Mouse (Mus musculus) hindbrain, postnatal 0 days (tissue): ENCODE results near the gene Gga3. TPM values are rescaled to one million over a fixed set of nuclear protein-coding genes. Genes with fewer than 3 reads are reported as not detected.

Experiments
- ATAC-seq: fragments of 200-750 bp; cut with Nextera tagmentation; 2 replicates; pipeline ENCODE4 v1.8.0; 2017; ENCODE audit warnings: mild to moderate bottlenecking, moderate TSS enrichment, moderate library complexity
- DNase-seq: peaks from one replicate; pipeline ENCODE4 v3.0.0-alpha.2; 2015; ENCODE audit warnings: low spot score
- H3K27ac ChIP-seq: fragments of 300-500 bp; sonication (generic); 2 replicates; pipeline ENCODE4 v1.5.1; 2014; ENCODE audit warnings: mild to moderate bottlenecking
- H3K27me3 ChIP-seq: fragments of 300-500 bp; sonication (generic); 2 replicates; pipeline ENCODE4 v1.6.1; 2014; ENCODE audit warnings: low read length, mixed read lengths; ENCODE audit not compliant: insufficient read depth
- H3K36me3 ChIP-seq: fragments of 300-500 bp; sonication (generic); 2 replicates; pipeline ENCODE4 v1.6.1; 2014; ENCODE audit warnings: low read length, mixed read lengths; ENCODE audit not compliant: insufficient read depth
- H3K4me1 ChIP-seq: fragments of 300-500 bp; sonication (generic); 2 replicates; pipeline ENCODE4 v1.6.1; 2014; ENCODE audit warnings: antibody characterized with exemption, low read length, mixed read lengths; ENCODE audit not compliant: insufficient read depth
- H3K4me2 ChIP-seq: fragments of 300-500 bp; sonication (generic); 2 replicates; pipeline ENCODE4 v1.6.1; 2014; ENCODE audit warnings: low read depth, mild to moderate bottlenecking, low read length, moderate library complexity, mixed read lengths
- H3K4me3 ChIP-seq: fragments of 300-500 bp; sonication (generic); 2 replicates; pipeline ENCODE4 v1.5.1; 2014; ENCODE audit warnings: low read length
- H3K9ac ChIP-seq: fragments of 300-500 bp; sonication (generic); replicated peaks from 2 replicates; pipeline ENCODE4 v1.6.1; 2014; ENCODE audit warnings: mild to moderate bottlenecking, low read length, moderate library complexity, mixed read lengths
- H3K9me3 ChIP-seq: fragments of 300-500 bp; sonication (generic); 2 replicates; pipeline ENCODE4 v1.6.1; 2016; ENCODE audit warnings: low read length, mixed read lengths
- CTCF ChIP-seq: IDR thresholded peaks from 2 replicates; pipeline ENCODE4 v1.5.1; 2016; ENCODE audit warnings: antibody characterized with exemption, control low read depth, low read depth
- WGBS: fragments of 180-500 bp; shearing (Covaris S2); extraction: QIAGEN DNeasy Blood & Tissue Kit; methylation state at CpG from one replicate; pipeline ENCODE4 v1.1.7; 2014; 5-methylcytosine and 5-hydroxymethylcytosine counted together
- polyA plus RNA-seq: library from polyadenylated mRNA; unstranded; fragments of >200 nt; fragmentation: Nextera tagmentation; extraction: Ambion mirVana; gene quantifications from 2 replicates; pipeline ENCODE4 v1.2.1, GENCODE M21; 2015
- total RNA-seq: library from RNA; depleted of rRNA; stranded (reverse); fragments of >200 nt; gene quantifications from 2 replicates; pipeline ENCODE4 v1.2.3, GENCODE M21; 2014

The Gga3 gene
- total and polyA plus RNA-seq, 2 experiments from 2014 or later, result 16.9 to 38.2 TPM

DNA sequence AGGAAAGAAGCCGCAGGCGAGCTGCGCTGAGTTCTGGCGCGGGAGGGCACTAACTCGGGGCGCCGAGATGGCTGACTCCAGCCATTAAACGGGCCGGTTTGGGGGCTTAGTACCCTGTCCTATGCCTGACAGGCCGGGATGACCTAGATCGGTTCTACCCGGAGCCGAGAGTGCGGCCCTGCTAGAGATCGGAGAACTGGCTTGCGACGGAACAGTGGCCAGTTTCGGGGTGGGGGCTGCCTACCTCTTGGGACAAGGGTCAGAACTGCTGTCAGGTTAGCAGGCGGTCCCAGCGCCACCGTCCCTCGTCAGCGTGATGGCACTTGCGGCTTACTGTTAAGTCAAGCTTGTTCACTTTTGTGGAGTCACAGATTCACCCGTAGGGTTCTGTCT, 449 bp upstream of the Gga3 start:
- no peaks in the 10 kb centered on the region for H3K27me3 ChIP-seq
- peak overlapping the region; percentile 99 for H3K4me3 ChIP-seq
- H3K27ac ChIP-seq, result peak overlapping the region; percentile 95
- peak overlapping the region; percentile 96 for H3K4me2 ChIP-seq
- WGBS, result 0% methylated on average over 26 of the region's 26 CpGs
- H3K9me3 ChIP-seq, result no peaks in the 10 kb centered on the region
- peak; percentile 30; the same call in 1 of the 2 replicates for ATAC-seq
- H3K4me1 ChIP-seq, result peaks cover 17% of the 10 kb centered on the region
- no peak for TF ChIP-seq CTCF
- H3K36me3 ChIP-seq, result peaks cover 34% of the 10 kb centered on the region
- DNase-seq, result no peak
- peak overlapping the region; percentile 91 for H3K9ac ChIP-seq

DNA sequence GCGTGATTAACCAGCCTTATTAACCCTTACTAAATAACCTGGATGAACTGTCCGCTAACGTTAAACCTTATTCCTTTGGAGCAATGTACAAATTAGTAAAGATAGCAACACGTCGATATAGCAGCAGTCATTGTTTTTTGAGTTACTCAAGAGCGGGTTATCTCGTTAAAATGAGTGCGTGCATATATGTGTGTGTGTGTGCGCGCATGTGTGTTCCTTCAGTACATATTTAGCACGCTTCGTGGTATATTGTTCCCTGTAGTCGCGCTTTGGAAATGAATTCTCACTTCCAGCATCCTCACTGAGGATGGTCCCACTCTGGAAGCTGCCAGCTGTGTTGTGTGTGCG, 749 bp downstream of the Gga3 start:
- ATAC-seq (no peak), DNase-seq (no peak)
- H3K36me3 ChIP-seq, result peaks cover 25% of the 10 kb centered on the region; the same call in 1 of the 2 replicates

DNA sequence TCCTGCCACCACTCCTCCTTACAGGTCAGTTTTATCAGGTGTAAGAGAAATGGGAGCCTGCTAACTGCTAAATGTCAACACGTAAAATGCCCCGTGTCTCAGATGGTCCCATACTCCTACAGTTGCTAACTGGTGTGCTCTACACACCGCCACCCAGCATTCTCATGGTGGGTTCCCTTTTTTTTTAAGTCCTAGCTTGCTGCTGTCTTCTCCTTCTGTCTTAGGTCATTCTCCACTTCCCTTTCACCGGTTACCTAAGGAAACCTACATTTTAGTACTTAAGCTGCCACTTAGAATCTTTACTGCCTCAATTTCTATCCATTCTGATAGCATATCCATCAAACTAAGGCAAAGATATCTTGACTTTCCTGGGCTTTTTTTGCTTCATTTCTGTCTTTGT, 2.7 kb downstream of the Gga3 start:
- H3K9me3 ChIP-seq, result no peaks in the 10 kb centered on the region
- H3K27ac ChIP-seq, result no peak overlapping the region
- peaks cover 15% of the 10 kb centered on the region; the same call in 1 of the 2 replicates for H3K36me3 ChIP-seq
- H3K4me2 ChIP-seq, result no peak overlapping the region
- ATAC-seq (no peak), DNase-seq (no peak)
- no peak overlapping the region for H3K9ac ChIP-seq
- 92% methylated on average over 4 of the region's 4 CpGs for WGBS
- H3K4me3 ChIP-seq, result no peak overlapping the region
- H3K27me3 ChIP-seq, result no peaks in the 10 kb centered on the region
- H3K4me1 ChIP-seq, result peaks cover 17% of the 10 kb centered on the region
- TF ChIP-seq CTCF, result no peak

More for the DNA sequence above, 749 bp downstream of the Gga3 start:
- Histone ChIP-seq H3K9ac (peak overlapping the region; percentile 91), H3K27me3 (no peaks in the 10 kb centered on the region), H3K4me1 (peaks cover 17% of the 10 kb centered on the region), H3K9me3 (no peaks in the 10 kb centered on the region), H3K27ac (peak overlapping the region; percentile 95), H3K4me3 (peak overlapping the region; percentile 99), H3K4me2 (peak overlapping the region; percentile 96)
- no peak for TF ChIP-seq CTCF
- 8% methylated on average over 15 of the region's 15 CpGs for WGBS

DNA sequence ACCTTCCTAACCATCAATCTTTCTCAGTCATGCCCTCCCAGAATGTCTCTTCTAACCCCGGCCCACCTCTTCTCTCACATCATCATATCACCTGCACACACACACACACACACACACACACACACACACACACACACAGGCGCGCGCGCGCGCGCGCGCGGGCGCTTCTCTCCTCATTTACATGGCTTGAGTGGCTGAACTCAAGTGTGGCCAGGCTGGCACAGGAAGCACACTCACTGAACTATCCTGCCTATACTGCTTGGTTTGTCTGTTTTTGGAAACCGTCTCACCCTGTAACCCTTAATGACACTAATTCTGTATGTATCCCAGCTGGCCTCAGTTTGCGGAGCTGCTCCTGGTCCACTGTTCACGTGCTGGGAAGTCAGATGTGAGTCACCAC, 3.1 kb downstream of the Gga3 start:
- no peaks in the 10 kb centered on the region for H3K9me3 ChIP-seq
- WGBS, result 94% methylated on average over 15 of the region's 15 CpGs
- H3K9ac ChIP-seq, result no peak overlapping the region
- H3K4me2 ChIP-seq, result no peak overlapping the region
- no peak overlapping the region for H3K27ac ChIP-seq
- no peak for TF ChIP-seq CTCF
- peaks cover 11% of the 10 kb centered on the region; the same call in 1 of the 2 replicates for H3K36me3 ChIP-seq
- ATAC-seq, result no peak
- peaks cover 17% of the 10 kb centered on the region for H3K4me1 ChIP-seq
- no peaks in the 10 kb centered on the region for H3K27me3 ChIP-seq
- H3K4me3 ChIP-seq, result no peak overlapping the region
- DNase-seq, result no peak

DNA sequence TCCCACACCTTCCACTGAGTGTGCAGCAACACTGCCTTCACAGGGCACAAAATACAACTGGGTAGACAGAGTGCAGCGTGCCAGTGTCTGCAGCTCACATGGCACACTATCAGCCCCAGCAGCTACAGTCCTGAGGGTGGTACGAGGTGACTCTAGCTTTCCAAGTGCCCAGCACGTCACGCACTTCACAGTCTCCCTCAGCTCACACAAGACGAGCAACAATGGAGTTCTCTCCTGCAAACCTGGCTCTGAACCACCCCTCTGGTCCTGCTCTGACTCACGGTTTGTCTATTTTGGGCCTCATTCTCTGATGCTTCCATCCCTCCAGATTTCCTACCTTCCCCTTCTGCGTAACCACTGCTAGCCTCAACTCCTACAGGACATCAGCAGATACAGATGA, 4.1 kb downstream of the Gga3 start:
- Histone ChIP-seq H3K9ac (no peak overlapping the region), H3K4me3 (no peak overlapping the region), H3K4me2 (no peak overlapping the region), H3K27me3 (no peaks in the 10 kb centered on the region), H3K4me1 (peaks cover 11% of the 10 kb centered on the region), H3K9me3 (no peaks in the 10 kb centered on the region), H3K27ac (no peak overlapping the region), H3K36me3 (peaks cover 11% of the 10 kb centered on the region; the same call in 1 of the 2 replicates)
- DNase-seq, result no peak
- TF ChIP-seq CTCF, result no peak
- 94% methylated on average over 7 of the region's 7 CpGs for WGBS
- ATAC-seq, result no peak

DNA sequence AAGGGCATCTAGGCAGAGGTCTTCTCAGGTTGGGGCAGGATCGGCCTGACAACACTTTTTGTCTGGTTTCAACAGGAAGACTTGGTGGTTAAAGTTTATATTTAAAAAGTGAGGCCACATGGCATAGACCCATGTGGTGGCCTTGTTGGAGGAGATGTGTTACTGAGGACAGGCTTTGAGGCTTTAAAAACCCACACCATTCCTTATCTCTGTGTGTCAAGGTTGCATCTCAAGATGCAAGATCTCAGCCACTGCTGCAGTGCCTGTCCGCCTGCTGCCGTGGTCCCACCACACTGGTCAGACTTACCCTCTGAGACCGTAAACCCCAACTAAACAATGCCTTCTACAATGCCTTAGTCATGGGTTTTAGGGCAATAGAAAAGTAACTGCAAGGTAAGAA, 5.5 kb downstream of the Gga3 start:
- peaks cover 24% of the 10 kb centered on the region for H3K36me3 ChIP-seq
- TF ChIP-seq CTCF, result no peak
- DNase-seq, result no peak

DNA sequence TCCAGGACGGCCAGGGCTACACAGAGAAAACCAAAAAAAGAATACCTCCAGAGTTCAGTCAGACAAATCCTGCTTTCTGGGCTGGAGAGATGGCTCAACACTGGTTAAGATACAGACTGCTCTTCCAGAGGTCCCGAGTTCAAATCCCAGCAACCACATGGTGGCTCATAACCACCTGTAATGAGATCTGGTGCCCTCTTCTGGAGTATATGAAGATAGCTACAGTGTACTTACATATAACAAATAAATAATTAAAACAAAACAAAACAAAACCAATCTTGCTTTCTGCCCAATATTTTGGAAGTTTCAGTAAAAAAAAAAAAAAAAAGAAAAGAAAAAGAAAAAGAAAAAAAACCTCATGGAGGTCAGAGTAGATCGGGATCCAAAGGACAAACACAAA, 8.6 kb downstream of the Gga3 start:
- peaks cover 44% of the 10 kb centered on the region for H3K36me3 ChIP-seq
- DNase-seq, result no peak
- no peak for ATAC-seq
- no peak overlapping the region for H3K27ac ChIP-seq
- 95% methylated on average over 3 of the region's 3 CpGs for WGBS
- H3K9me3 ChIP-seq, result no peaks in the 10 kb centered on the region
- no peaks in the 10 kb centered on the region for H3K4me1 ChIP-seq
- H3K4me2 ChIP-seq, result no peak overlapping the region
- no peak overlapping the region for H3K9ac ChIP-seq
- H3K4me3 ChIP-seq, result no peak overlapping the region
- TF ChIP-seq CTCF, result no peak
- no peaks in the 10 kb centered on the region for H3K27me3 ChIP-seq

More for the DNA sequence above, 5.5 kb downstream of the Gga3 start:
- Histone ChIP-seq H3K9ac (no peak overlapping the region), H3K27me3 (no peaks in the 10 kb centered on the region), H3K4me3 (no peak overlapping the region), H3K4me1 (peaks cover 10% of the 10 kb centered on the region), H3K4me2 (no peak overlapping the region), H3K9me3 (no peaks in the 10 kb centered on the region), H3K27ac (no peak overlapping the region)
- ATAC-seq, result no peak
- WGBS, result 90% methylated on average over 4 of the region's 4 CpGs
